Mouse (Mus musculus) lung, embryonic 15.5 days (tissue): ENCODE results near the gene Fsd1. TPM values are rescaled to one million over a fixed set of nuclear protein-coding genes. Genes with fewer than 3 reads are reported as not detected.
"Not testable (repeated sequence)": the region's sequence is repeated elsewhere in the genome, so short reads cannot be mapped to it uniquely, and the experiment has no call there.

Experiments used
- ATAC-seq: fragments of 200-750 bp; cut with Nextera tagmentation; 2 replicates; pipeline ENCODE4 v1.8.0; 2017; ENCODE audit warnings: moderate number of reproducible peaks, borderline replicate concordance; ENCODE audit not compliant: low FRiP score, low TSS enrichment; ENCODE audit errors: extremely low read depth
- H3K27ac ChIP-seq: fragments of 300-500 bp; sonication (generic); 2 replicates; pipeline ENCODE4 v1.5.1; 2015; ENCODE audit warnings: moderate library complexity, mild to moderate bottlenecking, inconsistent platforms
- H3K27me3 ChIP-seq: fragments of 300-500 bp; sonication (generic); 2 replicates; pipeline ENCODE4 v1.6.1; 2015; ENCODE audit warnings: inconsistent platforms
- H3K36me3 ChIP-seq: fragments of 300-500 bp; sonication (generic); 2 replicates; pipeline ENCODE4 v1.6.1; 2015; ENCODE audit warnings: inconsistent platforms
- H3K4me1 ChIP-seq: fragments of 300-500 bp; sonication (generic); 2 replicates; pipeline ENCODE4 v1.6.1; 2015; ENCODE audit warnings: inconsistent platforms
- H3K4me2 ChIP-seq: fragments of 300-500 bp; sonication (generic); 2 replicates; pipeline ENCODE4 v1.6.1; 2015; ENCODE audit warnings: inconsistent platforms, mild to moderate bottlenecking, moderate library complexity
- H3K4me3 ChIP-seq: fragments of 300-500 bp; sonication (generic); 2 replicates; pipeline ENCODE4 v1.5.1; 2015; ENCODE audit warnings: mild to moderate bottlenecking, inconsistent platforms
- H3K9ac ChIP-seq: fragments of 300-500 bp; sonication (generic); 2 replicates; pipeline ENCODE4 v1.6.1; 2015; ENCODE audit warnings: inconsistent platforms
- H3K9me3 ChIP-seq: fragments of 300-500 bp; sonication (generic); 2 replicates; pipeline ENCODE4 v1.6.1; 2016; ENCODE audit warnings: inconsistent platforms
- WGBS: fragments of 180-500 bp; shearing (Covaris S2); methylation state at CpG from one replicate; pipeline ENCODE4 v1.1.7; 2015; 5-methylcytosine and 5-hydroxymethylcytosine counted together
- polyA plus RNA-seq: library from polyadenylated mRNA; unstranded; fragments of >200 nt; fragmentation: Nextera tagmentation; extraction: Ambion mirVana; gene quantifications from 2 replicates; pipeline ENCODE4 v1.2.1, GENCODE M21; 2015

The Fsd1 gene
- polyA plus RNA-seq: 7.7 and 8.1 TPM in 2 replicates

GRCm38 (mm10) chr17:55986030-55986961, at the start of gene Fsd1:
TSS of gene Fsd1 (plus strand) at chr17:55986509.
- peak; percentile 51; the same call in 1 of the 2 replicates for ATAC-seq
- Histone ChIP-seq H3K9me3 (no peaks in the 10 kb centered on the region), H3K36me3 (no peaks in the 10 kb centered on the region), H3K4me2 (peak within 1 kb of the TSS; percentile 71), H3K9ac (no peak within 1 kb of the TSS), H3K27me3 (peaks cover 10% of the 10 kb centered on the region), H3K27ac (no peak within 1 kb of the TSS), H3K4me1 (peaks cover 5% of the 10 kb centered on the region; the same call in 1 of the 2 replicates), H3K4me3 (peak within 1 kb of the TSS; percentile 39)
- 8% methylated on average over 35 of the region's 35 CpGs for WGBS

GRCm38 (mm10) chr17:55944387-55944865, 41.9 kb upstream of the Fsd1 start:
- not testable (repeated sequence) for H3K4me1 ChIP-seq, H3K36me3 ChIP-seq, H3K27me3 ChIP-seq, H3K9me3 ChIP-seq, ATAC-seq
- Histone ChIP-seq H3K4me2 (peak overlapping the region; percentile 93), H3K27ac (peak overlapping the region; percentile 92), H3K9ac (peak overlapping the region; percentile 55), H3K4me3 (peak overlapping the region; percentile 57)
- 19% methylated on average over 10 of the region's 10 CpGs for WGBS

GRCm38 (mm10) chr17:55944866-55945682, 41.2 kb upstream of the Fsd1 start:
- H3K27ac ChIP-seq: peak overlapping the region; percentile 92

GRCm38 (mm10) chr17:55945696-55946095, 40.6 kb upstream of the Fsd1 start:
- no peak for ATAC-seq
- Histone ChIP-seq H3K4me2 (peak overlapping the region; percentile 93), H3K27me3 (no peaks in the 10 kb centered on the region), H3K36me3 (no peaks in the 10 kb centered on the region), H3K9me3 (no peaks in the 10 kb centered on the region), H3K4me1 (peaks cover 9% of the 10 kb centered on the region; the same call in 1 of the 2 replicates), H3K4me3 (peak overlapping the region; percentile 57), H3K27ac (peak overlapping the region; percentile 92), H3K9ac (peak overlapping the region; percentile 55)
- WGBS: 23% methylated on average over 5 of the region's 5 CpGs

More at GRCm38 (mm10) chr17:55944866-55945682, 41.2 kb upstream of the Fsd1 start:
- H3K27me3 ChIP-seq, H3K4me1 ChIP-seq, H3K36me3 ChIP-seq, H3K9me3 ChIP-seq: not testable (repeated sequence)
- Histone ChIP-seq H3K4me2 (peak overlapping the region; percentile 93), H3K9ac (peak overlapping the region; percentile 55), H3K4me3 (peak overlapping the region; percentile 57)
- peak; percentile 96 for ATAC-seq
- under 1% methylated on average over 56 of the region's 56 CpGs for WGBS

- no peak for ATAC-seq
- 83% methylated on average over 4 of the region's 4 CpGs for WGBS
- H3K36me3 ChIP-seq: no peaks in the 10 kb centered on the region
- H3K4me1 ChIP-seq: peaks cover 9% of the 10 kb centered on the region; the same call in 1 of the 2 replicates
- H3K9ac ChIP-seq: no peak overlapping the region
- H3K9me3 ChIP-seq: no peaks in the 10 kb centered on the region
- H3K4me2 ChIP-seq: no peak overlapping the region
- no peak overlapping the region for H3K27ac ChIP-seq
- H3K27me3 ChIP-seq: peaks cover 6% of the 10 kb centered on the region
- H3K4me3 ChIP-seq: no peak overlapping the region
Measured at GRCm38 (mm10) chr17:55948647-55949046, 37.7 kb upstream of the Fsd1 start.

- Histone ChIP-seq H3K27ac (no peak within 1 kb of the TSS), H3K9me3 (no peaks in the 10 kb centered on the region), H3K36me3 (no peaks in the 10 kb centered on the region), H3K27me3 (peaks cover 6% of the 10 kb centered on the region), H3K9ac (no peak within 1 kb of the TSS), H3K4me3 (no peak within 1 kb of the TSS), H3K4me1 (peaks cover 5% of the 10 kb centered on the region; the same call in 1 of the 2 replicates), H3K4me2 (no peak within 1 kb of the TSS)
- 79% methylated on average over 2 of the region's 2 CpGs for WGBS
- ATAC-seq: no peak
Measured at GRCm38 (mm10) chr17:55949400-55949799, 36.9 kb upstream of the Fsd1 start, which contains the start of gene Zfp119b. TSS of gene Zfp119b (minus strand) at chr17:55949500.

GRCm38 (mm10) chr17:55950601-55951000, 35.7 kb upstream of the Fsd1 start:
- Histone ChIP-seq H3K4me1 (peaks cover 2% of the 10 kb centered on the region; the same call in 1 of the 2 replicates), H3K4me3 (no peak overlapping the region), H3K9me3 (no peaks in the 10 kb centered on the region), H3K27me3 (peaks cover 12% of the 10 kb centered on the region), H3K4me2 (no peak overlapping the region), H3K9ac (no peak overlapping the region), H3K36me3 (no peaks in the 10 kb centered on the region), H3K27ac (no peak overlapping the region)
- no peak for ATAC-seq
- 64% methylated on average over 9 of the region's 9 CpGs for WGBS

GRCm38 (mm10) chr17:55952041-55952440, 34.3 kb upstream of the Fsd1 start:
- no peaks in the 10 kb centered on the region for H3K9me3 ChIP-seq
- peaks cover 12% of the 10 kb centered on the region for H3K4me1 ChIP-seq
- H3K27me3 ChIP-seq: peaks cover 12% of the 10 kb centered on the region
- H3K4me3 ChIP-seq: no peak overlapping the region
- H3K4me2 ChIP-seq: no peak overlapping the region
- no peak overlapping the region for H3K27ac ChIP-seq
- no peak for ATAC-seq
- no peak overlapping the region for H3K9ac ChIP-seq
- H3K36me3 ChIP-seq: no peaks in the 10 kb centered on the region

- Histone ChIP-seq H3K4me3 (no peak within 1 kb of the TSS), H3K27ac (no peak within 1 kb of the TSS), H3K27me3 (peaks cover 12% of the 10 kb centered on the region), H3K4me2 (no peak within 1 kb of the TSS), H3K36me3 (no peaks in the 10 kb centered on the region), H3K9ac (no peak within 1 kb of the TSS), H3K4me1 (peaks cover 15% of the 10 kb centered on the region), H3K9me3 (no peaks in the 10 kb centered on the region)
- ATAC-seq: no peak
- WGBS: 66% methylated on average over 6 of the region's 6 CpGs
Measured at GRCm38 (mm10) chr17:55952447-55953027, 33.8 kb upstream of the Fsd1 start, which contains the start of gene Ebi3. TSS of gene Ebi3 (plus strand) at chr17:55952640.

- H3K9me3 ChIP-seq: no peaks in the 10 kb centered on the region
- WGBS: 72% methylated on average over 6 of the region's 6 CpGs
- peaks cover 12% of the 10 kb centered on the region for H3K27me3 ChIP-seq
- H3K4me3 ChIP-seq: no peak overlapping the region
- H3K9ac ChIP-seq: no peak overlapping the region
- no peaks in the 10 kb centered on the region for H3K36me3 ChIP-seq
- H3K4me1 ChIP-seq: peaks cover 23% of the 10 kb centered on the region
- no peak overlapping the region for H3K27ac ChIP-seq
- no peak for ATAC-seq
- no peak overlapping the region for H3K4me2 ChIP-seq
Measured at GRCm38 (mm10) chr17:55953751-55954150, 32.6 kb upstream of the Fsd1 start.

GRCm38 (mm10) chr17:55954229-55954628, 32.1 kb upstream of the Fsd1 start:
- no peak for ATAC-seq
- H3K27ac ChIP-seq: no peak overlapping the region
- WGBS: 34% methylated on average over 16 of the region's 16 CpGs
- H3K27me3 ChIP-seq: peaks cover 12% of the 10 kb centered on the region
- no peaks in the 10 kb centered on the region for H3K36me3 ChIP-seq
- H3K9me3 ChIP-seq: no peaks in the 10 kb centered on the region
- H3K4me2 ChIP-seq: no peak overlapping the region
- H3K9ac ChIP-seq: no peak overlapping the region
- no peak overlapping the region for H3K4me3 ChIP-seq
- H3K4me1 ChIP-seq: peaks cover 23% of the 10 kb centered on the region
